Mouse (Mus musculus) bone marrow macrophage, adult 2 months (primary cell): ENCODE data around the gene Nr4a2.

Source experiments
- CTCF ChIP-seq: IDR thresholded peaks from 2 replicates; pipeline ENCODE4 v1.5.1; 2012; ENCODE audit warnings: low read depth, mild to moderate bottlenecking, low read length, moderate library complexity
- POLR2A ChIP-seq: IDR thresholded peaks from 2 replicates; pipeline ENCODE4 v1.6.1; 2012; ENCODE audit warnings: mild to moderate bottlenecking, low read depth, low read length, borderline replicate concordance

- TF ChIP-seq POLR2A (no peak), CTCF (no peak)
Observed at GRCm38 (mm10) chr2:57105401-57105800, 18.4 kb downstream of the Nr4a2 start.
